Mouse (Mus musculus): ENCODE measurements around the gene Ccng2. TPM values are rescaled to one million over a fixed set of nuclear protein-coding genes. Genes with fewer than 3 reads are reported as not detected.
A peak's percentile ranks its signal among the peaks of the same experiment; 100 is the strongest.

The Ccng2 gene
- 16.7 and 20.0 TPM in 2 replicates for polyA plus RNA-seq (2012; rRNA removed)

DNA sequence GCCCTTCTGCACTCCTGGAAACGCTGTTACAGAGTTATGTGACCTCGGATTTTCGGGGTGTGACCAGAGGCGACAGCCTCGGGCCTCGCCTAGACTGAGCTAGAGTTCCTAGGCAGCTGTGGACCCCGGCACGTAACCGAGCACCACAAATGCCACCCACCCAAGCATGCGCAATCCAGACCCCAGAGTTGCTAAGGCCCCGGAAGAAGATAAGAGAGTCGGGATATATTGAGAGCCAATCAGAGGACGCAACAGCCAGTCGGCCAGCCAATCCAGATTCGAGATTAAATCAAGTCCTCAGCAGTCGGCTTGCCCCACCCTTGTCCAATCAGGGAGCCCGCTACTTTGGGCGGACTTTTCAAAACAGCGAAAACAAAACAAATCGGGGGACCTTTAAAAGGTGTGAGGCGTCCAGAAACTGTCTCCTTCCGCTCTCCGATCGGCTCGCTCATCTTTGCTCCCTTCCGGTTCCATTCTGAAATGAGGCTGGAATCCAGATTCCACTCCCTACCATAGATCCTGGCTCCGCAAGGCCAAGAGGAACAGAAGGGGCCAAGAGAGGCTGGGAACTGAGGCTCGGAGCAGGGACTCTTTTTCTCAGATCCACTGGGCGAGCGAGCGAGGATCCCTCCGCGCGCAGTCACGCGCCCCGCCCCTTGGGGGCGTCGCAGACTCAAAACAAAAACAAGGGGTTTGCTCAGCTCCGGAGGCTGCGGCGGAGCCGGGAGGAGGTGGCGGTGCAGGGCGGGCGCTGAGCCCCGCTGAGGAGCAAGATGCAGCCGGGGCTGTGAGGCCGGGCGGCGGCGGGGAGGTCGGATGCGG is at the start of gene Ccng2:
TSS of gene Ccng2 (plus strand) at position 375 of the 822 bp plus-strand sequence.
- H3K27me3 ChIP-seq (replicated peaks; ENCODE audit: control insufficient read depth, insufficient read depth, low read length) = no peaks in the 10 kb centered on the region
- peak; percentile 99 for DNase-seq
- WGBS = under 1% methylated on average over 54 of the region's 54 CpGs
- peak within 1 kb of the TSS; percentile 75 for H3K4me3 ChIP-seq (ENCODE audit: insufficient read depth, low read depth, low read length)
- H3K36me3 ChIP-seq (ENCODE audit: control insufficient read depth, insufficient read depth, low read length) = peaks cover 10% of the 10 kb centered on the region
- TF ChIP-seq POLR2A (IDR thresholded peaks at IDR 0.05; ENCODE audit: low read depth, low read length) (peak; percentile 86), CTCF (conservative IDR thresholded peaks at IDR 0.05; ENCODE audit: insufficient read depth, insufficient read length, low read depth, low read length) (no peak)
- peak within 1 kb of the TSS; percentile 95 for H3K27ac ChIP-seq (ENCODE audit: insufficient read depth, low read depth, low read length)
- 0 out of 2 replicates have a peak, but pooled peaks cover 2% of the 10 kb centered on the region for H3K4me1 ChIP-seq (ENCODE audit: control insufficient read depth, insufficient read depth, low read length)

DNA sequence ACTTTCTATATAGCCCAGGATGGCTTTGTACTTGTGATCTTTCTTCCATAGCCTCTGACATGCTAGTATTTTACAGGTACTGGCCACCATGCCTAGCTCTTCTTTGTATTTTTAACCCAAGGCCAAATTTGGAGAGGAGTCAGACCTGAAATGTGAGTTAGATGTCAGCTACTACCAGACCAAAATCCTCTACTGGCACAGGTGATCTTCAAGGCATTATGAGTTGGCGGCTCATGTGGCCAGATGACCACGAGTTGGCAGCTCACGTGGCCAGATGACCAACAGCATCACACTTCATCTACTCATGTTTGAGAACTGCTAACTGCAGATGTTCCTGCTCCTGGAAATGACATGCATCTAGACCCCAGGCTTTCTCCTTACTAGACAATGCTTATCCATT is 48.7 kb upstream of the Ccng2 start:
- Histone ChIP-seq H3K27ac (ENCODE audit: insufficient read depth, low read depth, low read length) (no peak overlapping the region), H3K4me1 (ENCODE audit: control insufficient read depth, insufficient read depth, low read length) (no peaks in the 10 kb centered on the region; the same call in 1 of the 2 replicates), H3K4me3 (ENCODE audit: insufficient read depth, low read depth, low read length) (no peak overlapping the region), H3K27me3 (replicated peaks; ENCODE audit: control insufficient read depth, insufficient read depth, low read length) (no peaks in the 10 kb centered on the region), H3K36me3 (ENCODE audit: control insufficient read depth, insufficient read depth, low read length) (no peaks in the 10 kb centered on the region)
- WGBS = 83% methylated on average over 3 of the region's 3 CpGs
- TF ChIP-seq CTCF (conservative IDR thresholded peaks at IDR 0.05; ENCODE audit: insufficient read depth, insufficient read length, low read depth, low read length) = no peak
- TF ChIP-seq POLR2A (IDR thresholded peaks at IDR 0.05; ENCODE audit: low read depth, low read length) = no peak
- DNase-seq = no peak

DNA sequence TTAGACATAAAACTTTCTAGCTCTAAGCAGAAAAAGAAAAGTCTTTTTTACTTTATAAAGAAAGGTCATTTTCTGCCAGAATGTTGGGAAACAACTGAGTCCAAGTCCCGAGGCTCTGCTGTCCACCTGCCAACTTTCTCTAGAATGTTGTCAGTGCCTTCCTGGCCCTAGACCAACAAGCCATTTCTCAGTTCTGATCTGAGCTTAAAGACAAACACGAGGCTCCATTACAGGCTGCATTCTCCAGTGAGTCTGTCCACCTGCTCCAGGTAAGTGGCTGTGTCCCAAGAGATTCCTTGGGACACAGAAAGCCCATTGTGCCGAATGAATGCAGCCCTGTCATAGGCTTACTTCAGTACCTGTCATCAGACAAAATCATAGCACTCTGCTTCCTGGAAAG is 45.4 kb upstream of the Ccng2 start:
- Histone ChIP-seq H3K27me3 (replicated peaks; ENCODE audit: control insufficient read depth, insufficient read depth, low read length) (no peaks in the 10 kb centered on the region), H3K4me3 (ENCODE audit: insufficient read depth, low read depth, low read length) (no peak overlapping the region), H3K27ac (ENCODE audit: insufficient read depth, low read depth, low read length) (no peak overlapping the region), H3K36me3 (ENCODE audit: control insufficient read depth, insufficient read depth, low read length) (no peaks in the 10 kb centered on the region), H3K4me1 (ENCODE audit: control insufficient read depth, insufficient read depth, low read length) (no peaks in the 10 kb centered on the region; the same call in 1 of the 2 replicates)
- TF ChIP-seq POLR2A (IDR thresholded peaks at IDR 0.05; ENCODE audit: low read depth, low read length) = no peak
- TF ChIP-seq CTCF (conservative IDR thresholded peaks at IDR 0.05; ENCODE audit: insufficient read depth, insufficient read length, low read depth, low read length) = no peak
- 17% methylated on average over 3 of the region's 3 CpGs for WGBS
- peak; percentile 78 for DNase-seq

DNA sequence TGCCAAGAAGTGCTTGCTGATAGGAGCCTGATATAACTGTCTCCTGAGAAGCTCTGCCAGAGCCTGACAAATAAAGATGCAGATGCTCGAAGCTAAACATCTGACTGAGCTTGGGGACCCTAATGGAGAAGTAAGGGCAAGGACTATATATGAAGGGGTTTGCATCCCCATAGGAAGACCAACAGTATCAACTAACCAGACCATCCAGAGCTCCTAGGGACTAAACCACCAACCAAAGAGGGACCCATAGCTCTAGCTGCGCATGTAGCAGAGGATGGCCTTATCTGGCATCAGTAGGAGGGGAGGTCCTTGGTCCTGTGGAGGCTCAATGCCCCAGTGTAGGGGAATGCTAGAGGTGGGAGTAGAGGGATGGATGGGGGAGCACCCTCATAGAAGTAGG is 42.5 kb upstream of the Ccng2 start:
- no peaks in the 10 kb centered on the region; the same call in 1 of the 2 replicates for H3K4me1 ChIP-seq (ENCODE audit: control insufficient read depth, insufficient read depth, low read length)
- 88% methylated on average over 2 of the region's 2 CpGs for WGBS
- no peak overlapping the region for H3K27ac ChIP-seq (ENCODE audit: insufficient read depth, low read depth, low read length)
- no peak for TF ChIP-seq CTCF (conservative IDR thresholded peaks at IDR 0.05; ENCODE audit: insufficient read depth, insufficient read length, low read depth, low read length)
- no peak for TF ChIP-seq POLR2A (IDR thresholded peaks at IDR 0.05; ENCODE audit: low read depth, low read length)
- H3K36me3 ChIP-seq (ENCODE audit: control insufficient read depth, insufficient read depth, low read length) = no peaks in the 10 kb centered on the region
- H3K4me3 ChIP-seq (ENCODE audit: insufficient read depth, low read depth, low read length) = no peak overlapping the region
- no peak for DNase-seq
- H3K27me3 ChIP-seq (replicated peaks; ENCODE audit: control insufficient read depth, insufficient read depth, low read length) = no peaks in the 10 kb centered on the region

DNA sequence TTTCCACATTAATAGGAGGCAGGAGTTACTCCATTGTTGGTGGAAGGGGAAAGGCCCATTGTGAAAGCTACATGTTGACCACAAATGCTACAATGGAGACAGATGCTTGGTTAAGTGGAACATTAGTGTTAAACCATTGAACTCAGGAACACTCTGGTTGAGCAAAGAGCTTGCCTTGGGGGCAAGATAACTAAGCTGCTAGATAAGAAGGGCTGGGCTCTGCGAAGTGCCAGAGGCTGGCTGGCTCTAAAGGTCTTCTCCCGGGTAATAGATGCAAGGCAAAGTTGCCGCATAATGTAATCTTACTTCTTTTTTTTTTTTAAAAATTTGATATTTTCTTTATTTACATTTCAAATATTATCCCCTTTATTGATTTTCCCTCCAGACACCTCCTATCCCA is 39.9 kb upstream of the Ccng2 start:
- Histone ChIP-seq H3K36me3 (ENCODE audit: control insufficient read depth, insufficient read depth, low read length) (no peaks in the 10 kb centered on the region), H3K27me3 (replicated peaks; ENCODE audit: control insufficient read depth, insufficient read depth, low read length) (no peaks in the 10 kb centered on the region; the same call in 1 of the 2 replicates), H3K27ac (ENCODE audit: insufficient read depth, low read depth, low read length) (no peak overlapping the region), H3K4me1 (ENCODE audit: control insufficient read depth, insufficient read depth, low read length) (no peaks in the 10 kb centered on the region; the same call in 1 of the 2 replicates), H3K4me3 (ENCODE audit: insufficient read depth, low read depth, low read length) (no peak overlapping the region)
- WGBS = 99% methylated on average over 3 of the region's 3 CpGs
- no peak for DNase-seq
- TF ChIP-seq POLR2A (IDR thresholded peaks at IDR 0.05; ENCODE audit: low read depth, low read length) = no peak
- no peak for TF ChIP-seq CTCF (conservative IDR thresholded peaks at IDR 0.05; ENCODE audit: insufficient read depth, insufficient read length, low read depth, low read length)

DNA sequence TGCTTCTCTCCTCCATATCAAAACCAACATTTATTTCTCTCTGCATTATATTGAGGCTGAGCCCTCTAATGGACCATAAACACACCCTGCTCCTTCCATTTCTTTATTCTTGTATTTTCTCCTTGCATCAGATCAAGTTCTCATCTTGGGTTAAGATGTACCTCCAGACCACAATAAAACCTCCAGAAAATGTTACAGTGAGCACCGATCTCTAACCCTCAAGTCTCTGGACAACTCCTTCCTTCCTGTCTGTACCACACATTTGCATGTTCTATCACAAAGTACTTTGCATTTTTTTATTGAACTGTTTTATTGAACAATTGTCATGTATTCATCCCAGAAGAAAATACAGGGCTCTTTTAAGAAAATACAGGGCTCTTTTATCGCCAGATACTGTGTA is 37.5 kb upstream of the Ccng2 start:
- no peak for DNase-seq
- no peaks in the 10 kb centered on the region for H3K36me3 ChIP-seq (ENCODE audit: control insufficient read depth, insufficient read depth, low read length)
- 76% methylated on average over 2 of the region's 2 CpGs for WGBS
- TF ChIP-seq CTCF (conservative IDR thresholded peaks at IDR 0.05; ENCODE audit: insufficient read depth, insufficient read length, low read depth, low read length) (no peak), POLR2A (IDR thresholded peaks at IDR 0.05; ENCODE audit: low read depth, low read length) (no peak)
- no peak overlapping the region for H3K27ac ChIP-seq (ENCODE audit: insufficient read depth, low read depth, low read length)
- H3K4me1 ChIP-seq (ENCODE audit: control insufficient read depth, insufficient read depth, low read length) = no peaks in the 10 kb centered on the region
- H3K4me3 ChIP-seq (ENCODE audit: insufficient read depth, low read depth, low read length) = no peak overlapping the region
- no peaks in the 10 kb centered on the region; the same call in 1 of the 2 replicates for H3K27me3 ChIP-seq (replicated peaks; ENCODE audit: control insufficient read depth, insufficient read depth, low read length)

DNA sequence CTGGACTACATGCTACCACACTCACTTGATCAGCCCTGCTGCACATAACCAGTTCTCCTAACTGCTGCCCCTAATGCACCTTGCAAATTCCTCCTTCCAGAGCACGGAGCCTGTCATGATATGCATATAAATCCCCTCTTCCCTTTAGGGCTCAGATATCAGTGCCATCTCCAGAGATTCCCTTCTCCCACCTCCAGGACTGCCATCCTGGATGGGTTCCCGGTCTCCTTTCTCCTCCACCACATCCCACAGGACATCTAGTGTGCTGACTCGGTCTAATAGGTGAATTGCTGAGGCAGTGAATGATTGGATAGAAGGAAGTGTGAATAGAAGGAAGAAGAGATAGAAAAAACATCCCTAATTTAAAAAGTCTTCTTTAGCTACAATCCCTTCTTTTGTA is 35.3 kb upstream of the Ccng2 start:
- H3K27me3 ChIP-seq (replicated peaks; ENCODE audit: control insufficient read depth, insufficient read depth, low read length) = no peaks in the 10 kb centered on the region; the same call in 1 of the 2 replicates
- DNase-seq = no peak
- H3K4me1 ChIP-seq (ENCODE audit: control insufficient read depth, insufficient read depth, low read length) = no peaks in the 10 kb centered on the region
- WGBS = 59% methylated on average over 3 of the region's 3 CpGs
- TF ChIP-seq CTCF (conservative IDR thresholded peaks at IDR 0.05; ENCODE audit: insufficient read depth, insufficient read length, low read depth, low read length) = no peak
- no peak overlapping the region for H3K4me3 ChIP-seq (ENCODE audit: insufficient read depth, low read depth, low read length)
- no peaks in the 10 kb centered on the region for H3K36me3 ChIP-seq (ENCODE audit: control insufficient read depth, insufficient read depth, low read length)
- H3K27ac ChIP-seq (ENCODE audit: insufficient read depth, low read depth, low read length) = no peak overlapping the region
